Mouse (Mus musculus): ENCODE results near the gene Atg101.

DNA sequence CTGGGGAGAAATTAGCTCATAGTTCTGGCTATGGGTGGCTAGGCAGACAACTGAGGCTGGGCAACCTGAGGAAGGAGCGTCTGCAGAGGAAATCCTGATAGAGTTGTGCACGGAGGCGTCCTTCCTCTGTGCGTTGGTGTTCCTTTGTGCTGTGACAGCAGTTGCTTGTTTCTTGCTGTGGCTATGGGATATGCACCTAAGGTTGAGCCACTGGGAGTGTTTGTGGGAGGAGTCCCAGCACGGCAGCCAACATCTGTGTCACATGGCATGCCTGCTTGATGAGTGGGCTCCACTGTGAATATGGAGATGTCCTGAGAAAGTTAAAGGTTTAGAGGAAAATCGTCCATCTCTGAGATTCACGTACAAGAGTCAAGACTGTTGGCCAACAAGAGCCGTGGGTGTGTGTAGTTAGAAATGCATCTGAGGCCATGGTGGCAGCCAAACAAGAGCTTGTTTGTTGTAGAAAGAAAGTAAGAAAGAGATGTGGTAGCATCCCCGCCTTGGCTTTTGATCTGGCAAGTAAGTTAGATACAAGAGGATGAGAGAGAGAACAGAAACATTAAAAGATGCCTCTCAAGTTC is 33.8 kb upstream of the Atg101 start:
- no peak for TF ChIP-seq CTCF (IDR thresholded peaks at IDR 0.05; ENCODE audit: low read depth, low read length)
- no peak for TF ChIP-seq POLR2A (IDR thresholded peaks at IDR 0.05; ENCODE audit: extremely low read depth, insufficient read depth, low read length)

Data from liver, adult 2 months (tissue).